Mouse (Mus musculus): ENCODE data around the gene Tmem258.

- TF ChIP-seq POLR2A (IDR thresholded peaks at IDR 0.05; ENCODE audit: control insufficient read depth in 1 of 2, insufficient read depth in 1 of 2, low read depth in 1 of 2, low read length in 2 of 2, poor library complexity in 1 of 2), result no peak
- TF ChIP-seq CTCF (IDR thresholded peaks at IDR 0.05 in 2 of 3, conservative IDR thresholded peaks at IDR 0.05 in 1 of 3; ENCODE audit: control insufficient read depth in 1 of 3, insufficient read depth in 1 of 3, low read depth in 2 of 3, low read length in 3 of 3, poor library complexity in 1 of 3, severe bottlenecking in 1 of 3), result no peak
- TF ChIP-seq POLR2AphosphoS2 (IDR thresholded peaks at IDR 0.05; ENCODE audit: low read length), result no peak
- TF ChIP-seq MAZ (IDR thresholded peaks at IDR 0.05; ENCODE audit: low read depth, low read length), result no peak
- no peak for TF ChIP-seq JUND (IDR thresholded peaks at IDR 0.05; ENCODE audit: low read depth, low read length)
- no peak for TF ChIP-seq NRF1 (IDR thresholded peaks at IDR 0.05; ENCODE audit: insufficient read depth, low read depth, low read length, poor library complexity, severe bottlenecking)
Observed at GRCm38 (mm10) chr19:10225767-10226166, 22.0 kb downstream of the Tmem258 start.
